Mouse (Mus musculus) activated CD4-positive, CD25-positive, alpha-beta regulatory T cell, adult 4 months (primary cell): ENCODE measurements around the gene Tmprss9. TPM values are rescaled to one million over a fixed set of nuclear protein-coding genes. Genes with fewer than 3 reads are reported as not detected.
"Not testable (repeated sequence)": the region's sequence is repeated elsewhere in the genome, so short reads cannot be mapped to it uniquely, and the experiment has no call there.

ENCODE experiments used
- ATAC-seq: one replicate; pipeline ENCODE4 v1.8.0; 2017
- polyA plus RNA-seq, 2 experiments: library from polyadenylated mRNA; unstranded; fragments of 100-300 nt; shearing (Covaris generic); gene quantifications; one replicate each; pipeline ENCODE4 v1.2.1; 2017

The Tmprss9 gene
- not detected for polyA plus RNA-seq

DNA sequence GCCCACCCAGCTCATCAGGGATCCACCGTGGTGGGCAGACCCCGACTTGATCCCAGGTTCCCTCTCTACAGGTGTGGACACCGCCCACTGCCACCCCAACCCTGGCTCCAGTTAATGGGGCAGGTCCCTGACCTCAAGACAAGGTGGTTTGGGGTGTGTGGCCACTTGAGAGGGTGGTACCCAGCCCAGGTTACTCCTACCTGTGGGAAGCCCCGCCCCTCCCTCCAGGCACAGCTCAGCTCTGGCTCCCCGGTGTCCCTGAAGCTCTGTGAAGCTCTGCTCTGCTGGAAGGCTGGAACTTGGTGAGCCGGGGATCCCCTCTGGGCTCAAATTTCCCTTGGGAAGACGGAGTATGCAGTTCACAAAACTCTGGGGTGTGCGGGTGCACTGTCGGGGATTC lies at the start of gene Tmprss9:
TSS of gene Tmprss9 (plus strand) at position 268 of the 400 bp plus-strand sequence.
- no peak for ATAC-seq

DNA sequence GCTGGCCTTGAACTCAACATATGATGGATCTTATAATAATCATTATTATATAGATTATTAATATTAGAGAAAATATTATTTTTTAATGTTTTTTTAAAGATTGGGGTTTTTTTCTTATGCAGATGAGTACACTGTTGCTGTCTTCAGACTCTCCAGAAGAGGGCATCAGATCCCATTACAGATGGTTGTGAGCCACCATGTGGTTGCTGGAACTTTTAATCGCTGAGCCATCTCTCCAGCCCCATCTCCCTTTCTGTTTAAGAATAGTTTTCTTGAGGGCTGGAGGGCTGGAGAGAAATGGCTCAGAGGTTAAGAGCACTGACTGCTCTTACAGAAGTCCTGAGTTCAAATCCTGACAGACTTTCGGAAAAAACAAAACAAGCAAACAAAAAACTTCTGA lies 49.7 kb upstream of the Tmprss9 start:
- no peak for ATAC-seq

DNA sequence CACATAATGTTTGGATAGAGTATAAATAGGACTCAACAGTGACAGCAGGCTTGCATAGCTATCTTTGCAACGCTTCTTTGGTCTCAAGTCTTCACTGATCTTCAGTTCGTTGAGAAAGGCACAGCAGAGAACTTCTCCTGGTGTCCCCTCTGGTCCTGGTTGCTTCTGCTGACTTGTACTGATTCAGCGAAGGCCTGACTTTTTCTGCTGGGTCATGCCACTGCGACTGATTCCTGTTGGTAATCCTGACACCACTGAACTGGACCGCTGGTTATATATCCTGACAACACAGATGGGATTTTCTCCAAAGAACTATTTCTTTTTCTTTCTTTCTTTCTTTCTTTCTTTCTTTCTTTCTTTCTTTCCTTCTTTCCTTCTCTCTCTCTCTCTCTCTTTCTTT lies 49.1 kb upstream of the Tmprss9 start:
- no peak for ATAC-seq

DNA sequence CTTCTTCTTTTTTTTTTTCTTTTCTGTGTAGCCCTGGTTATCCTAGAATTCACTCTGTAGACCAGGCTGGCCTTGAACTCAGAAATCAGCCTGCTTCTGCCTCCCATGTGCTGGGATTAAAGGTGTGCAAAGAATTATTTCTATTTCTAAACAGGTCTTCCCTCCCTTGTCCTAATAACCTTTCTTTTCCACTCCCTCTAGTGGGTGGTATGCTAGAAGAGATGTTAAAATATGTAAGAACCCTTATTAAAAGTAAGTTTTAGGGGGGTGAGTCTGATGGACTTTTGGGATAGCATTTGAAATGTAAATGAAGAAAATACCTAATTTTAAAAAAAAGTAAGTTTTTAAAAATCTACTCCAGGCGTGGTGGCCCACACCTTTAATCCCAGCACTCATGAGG lies 48.3 kb upstream of the Tmprss9 start:
- ATAC-seq, result no peak

GRCm38 (mm10) chr10:80823847-80824643 lies 47.6 kb upstream of the Tmprss9 start:
- ATAC-seq, result no peak

GRCm38 (mm10) chr10:80824827-80825226 lies 46.8 kb upstream of the Tmprss9 start:
- ATAC-seq, result no peak

DNA sequence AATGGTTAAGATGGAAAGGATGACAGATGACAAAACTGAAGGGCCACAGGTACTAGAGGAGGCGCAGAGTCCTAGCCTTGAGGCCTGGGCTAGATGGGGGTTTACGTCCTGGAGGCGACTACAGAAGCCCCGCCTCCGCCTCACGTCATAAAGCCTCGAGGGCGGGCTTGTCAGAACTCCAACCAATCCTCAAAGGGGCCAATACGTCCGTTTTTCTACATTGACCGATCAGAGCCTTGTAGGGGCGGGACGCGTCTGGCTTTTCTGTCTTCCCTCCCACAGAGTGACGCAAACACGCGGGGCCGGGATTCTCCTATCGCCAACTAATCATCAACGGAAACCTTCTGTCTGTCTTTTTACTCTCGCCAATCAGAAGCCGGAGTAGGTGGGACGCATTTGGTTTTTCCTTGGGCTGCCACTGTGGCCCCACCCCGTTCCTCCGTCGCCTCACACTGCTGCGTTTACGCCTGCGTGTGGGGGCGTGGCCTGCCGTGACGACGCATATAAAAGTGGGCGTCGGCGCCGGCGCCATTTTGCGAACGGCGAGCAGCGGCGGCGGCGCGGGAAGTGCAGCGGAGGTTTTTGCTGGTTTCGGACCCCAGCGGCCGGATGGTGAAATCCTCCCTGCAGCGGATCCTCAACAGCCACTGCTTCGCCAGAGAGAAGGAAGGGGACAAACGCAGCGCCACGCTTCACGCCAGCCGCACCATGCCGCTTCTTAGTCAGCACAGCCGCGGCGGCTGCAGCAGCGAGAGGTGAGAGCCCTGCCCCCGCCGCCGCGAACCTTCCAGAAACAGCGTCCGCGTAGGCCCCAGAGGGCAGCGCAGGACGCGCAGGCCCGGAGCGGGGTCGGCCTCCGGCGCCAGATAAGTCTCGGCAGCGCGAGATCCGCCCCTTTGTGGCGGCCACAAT lies 45.2 kb upstream of the Tmprss9 start, which contains the start of gene Oaz1:
TSS of gene Oaz1 (plus strand) at position 506 of the 912 bp plus-strand sequence.
- peak; percentile 90 for ATAC-seq

DNA sequence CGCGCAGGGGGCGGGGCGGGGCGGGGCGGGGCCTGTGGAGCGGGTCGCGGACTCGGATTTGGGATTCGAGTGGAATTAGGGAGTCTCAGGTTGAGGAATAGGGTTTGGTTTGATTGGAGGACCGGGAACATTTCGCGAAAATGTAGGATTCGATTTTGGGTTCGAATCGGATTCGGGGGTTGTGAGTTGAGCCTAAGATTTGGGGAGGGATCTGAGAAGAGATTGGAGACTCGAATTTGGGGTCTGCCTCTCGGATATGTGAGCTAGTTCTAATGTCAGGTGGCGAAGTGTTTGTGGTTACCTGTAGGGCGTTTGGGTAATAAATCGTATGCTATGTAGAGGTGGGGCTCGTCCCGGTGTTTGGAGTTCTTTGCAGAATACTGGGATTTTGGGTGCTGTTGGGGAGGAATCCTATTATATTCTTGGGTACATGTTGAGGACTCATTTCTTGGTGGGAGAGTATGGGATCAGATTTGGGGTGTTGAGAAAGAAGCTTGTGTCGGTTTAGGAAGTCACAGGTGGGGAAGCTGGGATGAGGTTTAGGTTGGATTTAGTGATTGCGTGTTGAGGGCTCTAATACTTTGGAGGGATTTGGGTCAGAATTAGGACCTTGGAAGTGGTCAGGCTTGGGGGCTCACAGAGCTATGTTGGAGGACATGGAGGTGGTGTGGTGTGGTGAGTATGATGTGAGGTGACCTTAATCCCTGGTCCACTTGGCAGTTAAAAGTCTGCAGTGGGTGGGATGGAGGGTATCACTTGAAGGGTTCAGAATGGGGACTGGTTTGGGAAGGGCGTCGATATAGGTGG lies 44.4 kb upstream of the Tmprss9 start:
- ATAC-seq, result no peak

GRCm38 (mm10) chr10:80827870-80828420 lies 43.7 kb upstream of the Tmprss9 start:
- ATAC-seq, result no peak

DNA sequence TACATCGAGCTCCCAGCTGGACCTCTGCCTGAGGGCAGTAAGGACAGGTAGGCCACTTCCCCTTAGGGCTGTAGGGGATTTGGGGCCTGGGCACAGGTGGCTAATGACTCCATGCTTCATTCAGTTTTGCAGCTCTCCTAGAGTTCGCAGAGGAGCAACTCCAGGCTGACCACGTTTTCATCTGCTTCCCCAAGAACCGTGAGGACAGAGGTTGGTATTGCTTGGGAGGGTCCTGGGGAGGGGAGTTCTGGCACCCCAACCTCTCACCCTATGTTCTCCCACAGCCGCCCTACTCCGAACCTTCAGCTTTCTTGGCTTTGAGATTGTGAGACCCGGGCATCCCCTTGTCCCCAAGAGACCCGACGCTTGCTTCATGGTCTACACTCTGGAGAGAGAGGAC lies 43.1 kb upstream of the Tmprss9 start:
- ATAC-seq, result not testable (repeated sequence)

GRCm38 (mm10) chr10:80829359-80830278 lies 42.0 kb upstream of the Tmprss9 start:
- no peak for ATAC-seq

DNA sequence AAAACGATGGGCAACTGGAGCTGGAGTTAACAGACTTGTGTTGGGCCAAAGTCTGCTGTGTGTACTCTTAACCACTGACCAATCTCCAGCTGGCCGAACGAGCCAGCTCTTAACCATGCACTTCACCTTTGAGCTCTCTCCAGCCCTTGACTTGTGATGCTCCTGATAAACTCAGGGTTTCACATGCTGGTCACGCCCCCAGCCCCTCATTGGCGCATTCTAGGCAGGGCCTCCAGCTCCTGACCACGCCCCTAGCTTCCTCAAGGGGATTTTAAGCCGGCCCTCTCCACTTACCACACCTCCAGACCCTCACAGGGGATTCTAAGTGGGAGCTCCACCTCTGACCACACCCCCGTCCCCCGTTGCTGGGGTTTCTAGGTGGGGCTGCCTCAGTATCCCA lies 40.5 kb upstream of the Tmprss9 start:
- ATAC-seq, result no peak

GRCm38 (mm10) chr10:80832818-80833217 lies 38.8 kb upstream of the Tmprss9 start:
- ATAC-seq, result no peak

DNA sequence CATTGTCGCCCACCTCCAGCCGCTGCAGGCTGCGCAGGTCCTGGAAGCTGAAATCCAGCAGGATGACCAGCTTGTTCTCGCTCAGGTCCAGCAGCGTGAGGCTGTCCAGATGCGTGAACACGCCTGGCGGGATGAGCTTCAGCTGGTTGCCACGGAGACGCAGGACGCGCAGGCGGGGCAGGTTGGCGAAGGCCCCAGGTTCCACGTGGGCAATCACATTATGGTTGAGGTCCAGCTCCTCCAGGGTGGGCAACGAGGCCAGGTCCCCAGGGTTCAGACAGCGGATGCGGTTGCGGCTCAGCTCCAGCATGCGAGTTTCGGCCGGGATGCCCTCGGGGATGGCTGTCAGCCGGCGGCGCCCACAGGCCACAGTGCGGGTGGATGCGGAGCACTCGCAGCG lies 36.0 kb upstream of the Tmprss9 start:
- ATAC-seq, result no peak

DNA sequence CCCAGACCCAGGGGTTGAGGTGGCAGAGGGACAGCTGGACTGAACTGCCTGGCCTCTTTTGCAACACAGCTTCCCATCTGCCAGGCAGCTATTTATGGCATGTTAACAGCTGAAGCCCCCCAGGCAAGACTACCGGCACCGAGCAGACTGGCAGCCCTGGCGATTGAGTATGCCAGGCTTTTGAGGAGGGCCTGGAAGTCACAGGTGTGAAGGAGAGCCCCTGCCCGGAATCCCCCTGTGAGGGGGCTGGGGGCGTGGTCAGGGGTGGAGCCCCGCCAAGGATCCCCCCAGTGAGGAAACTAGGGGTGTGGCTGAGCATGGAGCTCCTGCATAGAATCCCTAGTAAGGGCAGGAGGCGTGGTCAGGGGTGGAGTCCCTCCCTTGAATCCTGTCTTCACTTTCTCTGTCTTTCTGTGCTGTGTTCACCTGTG lies 34.7 kb upstream of the Tmprss9 start:
- no peak for ATAC-seq

GRCm38 (mm10) chr10:80837827-80838226 lies 33.8 kb upstream of the Tmprss9 start:
- ATAC-seq, result no peak

- ATAC-seq, result no peak
These were observed 33.2 kb upstream of the Tmprss9 start for GRCm38 (mm10) chr10:80838346-80838912.

GRCm38 (mm10) chr10:80839848-80840247 lies 31.8 kb upstream of the Tmprss9 start:
- no peak for ATAC-seq

DNA sequence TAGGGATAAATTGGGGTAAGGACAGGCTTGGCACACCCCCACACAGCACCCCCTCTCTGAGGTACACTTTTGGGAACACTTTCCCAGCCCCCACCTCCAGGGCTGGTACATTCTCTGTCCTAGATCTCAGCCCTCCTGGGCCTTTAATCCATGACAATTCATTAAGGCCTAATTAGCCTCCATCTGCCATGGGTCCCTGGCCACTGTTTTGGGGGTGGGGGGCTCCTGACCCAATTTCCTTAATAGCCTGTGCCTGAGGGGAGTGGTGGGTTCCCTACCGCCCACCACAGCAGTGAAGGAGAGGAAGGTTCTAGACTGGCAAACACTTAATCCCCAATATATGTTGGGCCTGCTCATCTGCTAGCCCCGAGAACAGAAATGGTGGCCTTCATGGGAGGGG lies 30.0 kb upstream of the Tmprss9 start:
- no peak for ATAC-seq

DNA sequence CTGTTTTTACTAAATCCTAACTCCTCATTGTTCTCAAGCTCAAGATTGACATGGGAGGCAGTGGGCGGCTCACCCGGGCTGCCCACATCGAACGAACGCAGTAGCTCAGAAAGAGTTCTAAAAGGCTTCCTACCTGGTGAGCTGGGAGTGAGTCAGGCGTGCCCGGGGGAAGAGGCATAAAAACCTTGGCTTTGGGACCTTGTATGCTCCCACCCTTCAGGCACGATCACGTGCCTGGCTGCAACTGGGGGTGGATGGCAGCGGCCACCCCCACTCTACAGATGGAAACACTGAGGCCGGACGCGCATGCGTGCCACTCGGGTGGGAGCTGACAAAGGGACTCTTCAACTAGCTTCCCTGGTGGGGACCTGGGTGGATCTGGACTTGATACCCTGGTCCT lies 29.3 kb upstream of the Tmprss9 start:
- ATAC-seq, result no peak
